Mouse (Mus musculus): ENCODE measurements around the gene Meltf. TPM values are rescaled to one million over a fixed set of nuclear protein-coding genes. Genes with fewer than 3 reads are reported as not detected.

Gene Meltf
- total and polyA plus RNA-seq, 3 experiments: 0.04 to 0.09 (median 0.07) TPM

DNA sequence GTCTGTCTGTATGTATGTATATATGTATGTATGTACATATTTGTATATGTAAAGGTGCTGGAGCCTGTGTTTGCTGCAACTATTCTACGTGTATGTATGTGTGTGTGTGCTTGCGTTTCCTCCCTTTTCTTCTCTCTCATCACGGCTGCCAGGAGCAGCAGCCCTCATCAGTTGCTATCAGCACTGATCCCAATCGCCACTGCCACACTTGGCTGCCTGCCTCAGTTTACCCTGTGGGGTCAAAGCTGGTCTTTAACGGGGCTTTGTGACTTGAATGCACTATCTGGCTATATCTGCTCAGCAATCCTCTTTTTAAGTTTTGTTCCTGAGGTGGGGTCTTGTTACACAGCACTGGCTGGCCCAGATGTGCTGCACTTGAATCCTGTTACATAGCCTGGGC is 48.8 kb downstream of the Meltf start:
- peaks cover 12 to 41% of the 10 kb centered on the region in 2 experiments for H3K4me1 ChIP-seq (ENCODE audit: control insufficient read depth in 1 of 2, insufficient read depth in 2 of 2)
- no peaks in the 10 kb centered on the region for H3K27me3 ChIP-seq (replicated peaks)
- peaks cover 9 to 42% of the 10 kb centered on the region in 2 experiments for H3K36me3 ChIP-seq (replicated peaks in 1 of 2; ENCODE audit: control insufficient read depth in 1 of 2, insufficient read depth in 1 of 2, low read length in 1 of 2)
- peaks cover 4% of the 10 kb centered on the region for H3K79me2 ChIP-seq (replicated peaks; ENCODE audit: control insufficient read depth, extremely low read depth, insufficient read depth, poor library complexity, severe bottlenecking)
- H3K9ac ChIP-seq (ENCODE audit: insufficient read depth, low read depth): peak overlapping the region; percentile 28
- H3K9me3 ChIP-seq (replicated peaks; ENCODE audit: low read length): peaks cover 39% of the 10 kb centered on the region
- H3K27ac ChIP-seq (ENCODE audit: insufficient read depth, low read depth): peak overlapping the region; percentile 17; the same call in 1 of the 2 replicates
- peak overlapping the region; percentile 46 for H3K4me2 ChIP-seq (ENCODE audit: insufficient read depth, low read depth, poor library complexity, severe bottlenecking)
- dilution Hi-C loops (cut with MboI; ENCODE audit: extremely low pct_ligation_motif_present, extremely low pct_unique_long_range_greater_than_20kb, low sequenced_read_pairs) (no loop called here), in situ Hi-C loops (cut with MboI; ENCODE audit: low pct_ligation_motif_present, low pct_unique_long_range_greater_than_20kb, low sequenced_read_pairs) (loop anchor here (5.0 kb wide), 1 partner anchor 175 kb away; no protein-coding TSS in a partner anchor)
- TF ChIP-seq MAFK (IDR thresholded peaks at IDR 0.05; ENCODE audit: insufficient replicate concordance, low read length) (no peak), ZNF384 (IDR thresholded peaks at IDR 0.05; ENCODE audit: low read depth, low read length) (no peak), EP300 (IDR thresholded peaks at IDR 0.05; ENCODE audit: low read length) (peak; percentile 7; the same call in 1 of the 2 replicates), CHD1 (IDR thresholded peaks at IDR 0.05; ENCODE audit: low read depth, low read length) (peak; percentile 92), POLR2AphosphoS2 (IDR thresholded peaks at IDR 0.05; ENCODE audit: low read depth, low read length) (peak; percentile 24; the same call in 1 of the 2 replicates), USF2 (conservative IDR thresholded peaks at IDR 0.05; ENCODE audit: low read depth, low read length) (no peak), SIN3A (IDR thresholded peaks at IDR 0.05; ENCODE audit: low read length) (peak; percentile 67; the same call in 1 of the 2 replicates)
- peak overlapping the region; percentile 45 to 68 (median 66) for H3K4me3 ChIP-seq (replicated peaks in 1 of 3; ENCODE audit: low read depth in 2 of 3, low read length in 2 of 3, poor library complexity in 1 of 3)
- no peak for DNase-seq (ENCODE audit: extremely low read depth)

DNA sequence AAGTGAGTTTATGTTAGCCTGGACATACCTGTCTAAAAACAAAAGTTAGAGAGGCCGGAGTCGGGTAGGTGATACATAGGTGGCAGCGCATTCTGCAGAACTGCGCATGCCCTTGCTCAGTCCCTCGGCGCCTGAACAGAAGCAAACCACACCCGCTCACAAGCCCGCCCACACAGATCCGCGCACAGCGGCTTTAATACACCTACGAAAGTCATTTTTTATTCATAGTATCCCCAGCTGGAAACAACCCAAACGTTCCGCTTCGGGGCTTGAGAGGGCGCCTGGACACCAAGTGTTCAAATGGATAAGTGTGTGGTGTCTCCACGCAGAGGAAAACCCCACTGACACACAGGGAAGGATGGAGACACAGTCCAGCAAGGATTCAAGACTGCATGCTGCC is 52.7 kb downstream of the Meltf start:
- H3K79me2 ChIP-seq (replicated peaks; ENCODE audit: control insufficient read depth, extremely low read depth, insufficient read depth, poor library complexity, severe bottlenecking): peaks cover 4% of the 10 kb centered on the region
- dilution Hi-C loops (cut with MboI; ENCODE audit: extremely low pct_ligation_motif_present, extremely low pct_unique_long_range_greater_than_20kb, low sequenced_read_pairs): no loop called here
- TF ChIP-seq MXI1 (IDR thresholded peaks at IDR 0.05; ENCODE audit: low read depth, low read length): no peak
- TF ChIP-seq SIN3A (IDR thresholded peaks at IDR 0.05; ENCODE audit: low read length): no peak
- TF ChIP-seq NELFE (IDR thresholded peaks at IDR 0.05; ENCODE audit: low read depth, low read length): no peak
- no peak for TF ChIP-seq EP300 (IDR thresholded peaks at IDR 0.05; ENCODE audit: low read length)
- no peak for TF ChIP-seq UBTF (IDR thresholded peaks at IDR 0.05; ENCODE audit: low read depth, low read length)
- TF ChIP-seq RCOR1 (conservative IDR thresholded peaks at IDR 0.05; ENCODE audit: low read depth, low read length): no peak
- no peak for TF ChIP-seq ZNF384 (IDR thresholded peaks at IDR 0.05; ENCODE audit: low read depth, low read length)
- no peak for TF ChIP-seq RAD21 (IDR thresholded peaks at IDR 0.05; ENCODE audit: low read depth, low read length)
- TF ChIP-seq GABPA (IDR thresholded peaks at IDR 0.05; ENCODE audit: insufficient replicate concordance, low read depth, low read length): no peak
- H3K4me3 ChIP-seq (replicated peaks in 1 of 3; ENCODE audit: low read depth in 2 of 3, low read length in 2 of 3, poor library complexity in 1 of 3): peak overlapping the region in 1 of 3 experiments; percentile 16
- H3K27me3 ChIP-seq (replicated peaks): no peaks in the 10 kb centered on the region
- DNase-seq (ENCODE audit: extremely low read depth): no peak
- H3K36me3 ChIP-seq (replicated peaks in 1 of 2; ENCODE audit: control insufficient read depth in 1 of 2, insufficient read depth in 1 of 2, low read length in 1 of 2): peaks cover 9 to 74% of the 10 kb centered on the region in 2 experiments
- H3K4me1 ChIP-seq (ENCODE audit: control insufficient read depth in 1 of 2, insufficient read depth in 2 of 2): peaks cover 5 to 25% of the 10 kb centered on the region in 2 experiments
- no peak overlapping the region for H3K27ac ChIP-seq (ENCODE audit: insufficient read depth, low read depth)
- no peak overlapping the region for H3K4me2 ChIP-seq (ENCODE audit: insufficient read depth, low read depth, poor library complexity, severe bottlenecking)
- in situ Hi-C loops (cut with MboI; ENCODE audit: low pct_ligation_motif_present, low pct_unique_long_range_greater_than_20kb, low sequenced_read_pairs): no loop called here
- no peak overlapping the region for H3K9ac ChIP-seq (ENCODE audit: insufficient read depth, low read depth)
- H3K9me3 ChIP-seq (replicated peaks; ENCODE audit: low read length): peaks cover 74% of the 10 kb centered on the region

All from CH12.LX (cell line).